Mouse (Mus musculus): ENCODE results near the gene Zfp273. TPM values are rescaled to one million over a fixed set of nuclear protein-coding genes. Genes with fewer than 3 reads are reported as not detected.
A peak's percentile ranks its signal among the peaks of the same experiment; 100 is the strongest.
"Not testable (repeated sequence)": the region's sequence is repeated elsewhere in the genome, so short reads cannot be mapped to it uniquely, and the experiment has no call there.

The Zfp273 gene
- total RNA-seq (2021), result 1 to 10 TPM; 2.5 to 2.6 TPM

- peak; percentile 57 for DNase-seq (ENCODE audit: low spot score)
- intact Hi-C loops (cut with DNase I), result loop anchor here (5.0 to 10.0 kb wide), 3 partner anchors 37 to 289 kb away; partner anchors contain the start of genes Gm26965, Zfp493, Zfp85 and Zfp87
These were observed at the start of gene Zfp273 for GRCm38 (mm10) chr13:67813710-67814660. Gene Zfp273 (plus strand): TSS chr13:67813740.

GRCm38 (mm10) chr13:67779265-67780221 is 34.0 kb upstream of the Zfp273 start, which contains the start of gene Zfp493:
Gene Zfp493 (plus strand): TSS chr13:67779693.
- peak; percentile 27 for DNase-seq (ENCODE audit: low spot score)
- intact Hi-C loops (cut with DNase I), result loop anchor here (2.0 to 5.0 kb wide), 2 partner anchors 25 to 33 kb away; partner anchors contain the start of genes Zfp273 and Zfp85

GRCm38 (mm10) chr13:67791921-67792455 is 21.6 kb upstream of the Zfp273 start:
- intact Hi-C loops (cut with DNase I), result no loop called here
- no peak for DNase-seq (ENCODE audit: low spot score)

GRCm38 (mm10) chr13:67798618-67799017 is 14.9 kb upstream of the Zfp273 start:
- intact Hi-C loops (cut with DNase I), result no loop called here
- no peak for DNase-seq (ENCODE audit: low spot score)

GRCm38 (mm10) chr13:67799151-67799550 is 14.4 kb upstream of the Zfp273 start:
- DNase-seq (ENCODE audit: low spot score); intact Hi-C loops (cut with DNase I): not testable (repeated sequence)

DNA sequence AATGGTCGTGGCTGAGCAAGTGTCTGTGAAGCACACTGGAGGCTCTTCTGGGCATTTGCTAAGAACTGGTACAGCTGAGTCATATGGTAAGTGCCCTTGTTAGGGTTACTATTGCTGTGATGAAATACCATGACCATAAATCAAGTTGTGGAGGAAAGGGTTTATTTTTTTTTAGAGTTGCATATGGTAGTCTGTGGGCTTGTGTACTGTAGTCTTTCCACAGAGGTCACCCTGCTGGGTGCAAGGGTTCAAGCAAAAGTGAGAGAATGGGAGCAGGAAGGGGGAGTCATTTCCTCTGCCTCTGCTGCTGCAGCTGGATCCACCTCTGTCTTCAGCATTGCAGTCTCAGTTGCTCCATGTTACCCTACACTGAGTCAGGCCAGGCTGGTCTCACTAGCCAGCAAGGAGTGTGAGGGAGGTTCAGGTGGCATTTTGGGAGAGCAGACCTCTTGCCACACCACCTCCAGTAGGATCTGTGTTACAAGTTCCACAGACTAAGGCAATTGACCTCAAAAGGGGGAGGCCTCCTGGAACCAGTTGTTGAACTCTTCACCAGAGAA is 1.8 kb upstream of the Zfp273 start:
- DNase-seq (ENCODE audit: low spot score), result no peak

DNA sequence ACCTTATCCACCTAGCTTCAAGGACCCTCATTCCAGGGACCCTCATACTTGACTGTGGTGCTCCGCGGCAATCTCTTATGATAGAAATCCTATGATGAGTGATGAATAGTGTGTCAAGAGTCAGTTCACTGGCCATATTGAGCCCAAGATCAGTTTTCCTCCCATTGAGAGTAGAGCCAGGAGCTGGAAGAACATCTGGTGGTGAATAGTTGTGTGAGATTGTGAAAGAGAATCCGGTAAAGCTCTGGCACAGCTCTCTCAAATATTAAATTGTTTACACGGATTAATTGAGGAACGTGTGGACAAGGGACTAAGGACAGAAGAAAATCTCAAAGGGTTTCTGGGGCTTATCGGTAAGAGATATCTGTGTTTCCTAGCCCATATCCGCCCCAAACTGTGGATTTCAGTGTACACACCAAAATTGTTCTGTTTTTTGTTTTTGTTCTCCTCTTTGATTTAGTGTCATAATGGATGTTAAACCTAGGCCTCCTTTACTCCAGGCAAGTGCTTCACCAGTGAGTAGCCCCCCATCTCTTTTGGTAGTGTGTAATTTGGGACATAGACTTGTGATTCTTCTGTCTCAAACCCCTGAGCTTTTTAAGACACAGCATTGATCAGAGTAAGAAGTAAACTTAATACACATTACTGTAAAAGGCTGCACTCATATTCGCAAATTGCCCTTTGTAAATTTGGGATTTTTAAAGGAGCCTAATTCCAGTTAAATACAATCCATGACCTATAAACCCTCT is 405 bp upstream of the Zfp273 start:
- intact Hi-C loops (cut with DNase I), result loop anchor here (1.0 to 10.0 kb wide), 4 partner anchors 36 to 288 kb away; partner anchors contain the start of genes Gm26965, Zfp493, Zfp85 and Zfp87
- no peak for DNase-seq (ENCODE audit: low spot score)

More for the DNA sequence above, 1.8 kb upstream of the Zfp273 start:
- intact Hi-C loops (cut with DNase I), result loop anchor here (1.0 to 10.0 kb wide), 4 partner anchors 34 to 287 kb away; partner anchors contain the start of genes Gm26965, Zfp493, Zfp85 and Zfp87

DNA sequence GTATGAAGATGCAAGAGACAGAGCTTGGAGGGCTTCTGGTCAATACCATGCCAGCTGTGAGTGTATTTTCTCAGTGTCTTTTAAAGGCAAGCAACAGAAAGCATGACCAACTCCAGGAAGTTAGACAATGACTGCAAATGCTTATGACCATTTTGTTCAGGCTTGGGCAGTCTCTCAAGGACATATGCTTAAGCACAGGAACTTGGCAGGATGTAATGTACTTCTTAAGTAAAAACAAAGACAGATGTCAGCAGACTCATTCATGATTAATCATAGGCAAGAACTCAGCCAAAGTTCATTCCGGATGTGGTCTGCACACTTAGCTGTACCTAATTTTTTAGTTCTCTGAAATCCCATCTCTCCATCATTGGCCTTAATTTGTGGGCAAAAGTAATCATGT is 5.1 kb downstream of the Zfp273 start:
- DNase-seq (ENCODE audit: low spot score), result no peak
- intact Hi-C loops (cut with DNase I), result loop anchor here (10.0 kb wide), 1 partner anchor 294 kb away; the partner anchor contains the start of genes Gm26965 and Zfp87

DNA sequence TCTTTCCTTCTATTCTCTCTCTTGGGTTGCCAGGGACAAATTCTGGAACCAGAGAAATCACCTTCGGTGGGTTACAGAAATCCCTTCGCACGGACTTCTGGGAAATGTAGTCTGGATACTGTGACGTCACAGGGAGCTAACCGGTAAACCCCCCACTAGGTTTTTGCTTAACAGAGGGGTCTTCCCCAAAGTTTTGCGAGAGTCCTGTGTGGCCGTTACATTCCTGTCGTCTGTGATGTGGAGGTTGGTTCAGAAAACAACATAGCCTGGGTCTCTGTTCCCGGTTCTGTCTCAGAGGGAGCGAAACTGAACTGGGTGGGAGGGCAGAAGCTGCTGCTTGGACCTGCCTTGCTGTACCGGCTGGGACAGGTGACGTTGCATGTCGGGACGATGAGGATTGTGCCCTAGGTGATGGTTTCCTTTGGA is 17.4 kb downstream of the Zfp273 start, which contains the start of gene Gm10037:
Gene Gm10037, plus strand, starts transcription at position 196 of the 426 bp plus-strand sequence.
- intact Hi-C loops (cut with DNase I), result loop anchor here (5.0 kb wide), 1 partner anchor 109 kb away; no protein-coding TSS in a partner anchor
- no peak for DNase-seq (ENCODE audit: low spot score)

- intact Hi-C loops (cut with DNase I), result loop anchor here (5.0 kb wide), 1 partner anchor 111 kb away; no protein-coding TSS in a partner anchor
- not testable (repeated sequence) for DNase-seq (ENCODE audit: low spot score)
These were observed 19.6 kb downstream of the Zfp273 start for GRCm38 (mm10) chr13:67833137-67833536.

DNA sequence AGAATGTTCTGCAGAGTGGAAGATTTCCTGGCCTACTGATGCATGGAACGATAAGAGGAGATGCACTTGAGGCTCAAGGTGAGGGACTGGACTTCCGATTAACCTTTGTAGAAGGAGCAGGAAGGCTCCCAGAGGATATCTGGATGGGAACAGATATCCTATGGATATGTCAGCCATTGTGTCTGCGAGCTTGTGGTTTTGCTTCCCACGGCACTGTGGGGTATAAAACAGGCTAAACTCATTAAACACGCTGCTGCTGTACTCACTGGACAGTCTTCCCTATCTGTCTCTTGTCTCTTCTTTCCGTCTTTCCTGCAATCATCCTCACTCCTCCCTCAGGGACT is 30.2 kb downstream of the Zfp273 start:
- intact Hi-C loops (cut with DNase I), result loop anchor here (2.0 to 10.0 kb wide), 3 partner anchors 161 to 719 kb away; partner anchors contain the start of genes Gm49345, Zfp729a and Zfp759

GRCm38 (mm10) chr13:67844119-67844852 is 30.7 kb downstream of the Zfp273 start:
- intact Hi-C loops (cut with DNase I), result loop anchor here (2.0 to 10.0 kb wide), 3 partner anchors 161 to 719 kb away; partner anchors contain the start of genes Gm49345, Zfp729a and Zfp759
- DNase-seq (ENCODE audit: low spot score), result no peak

More for the DNA sequence above, 30.2 kb downstream of the Zfp273 start:
- no peak for DNase-seq (ENCODE audit: low spot score)

- intact Hi-C loops (cut with DNase I), result loop anchor here (2.0 to 10.0 kb wide), 3 partner anchors 162 to 720 kb away; partner anchors contain the start of genes Gm49345, Zfp729a and Zfp759
- no peak for DNase-seq (ENCODE audit: low spot score)
These were observed 31.3 kb downstream of the Zfp273 start for GRCm38 (mm10) chr13:67844853-67845194.

- no peak for DNase-seq (ENCODE audit: low spot score)
- intact Hi-C loops (cut with DNase I), result no loop called here
These were observed 36.8 kb downstream of the Zfp273 start for GRCm38 (mm10) chr13:67850361-67850760.

- DNase-seq (ENCODE audit: low spot score), result no peak
- intact Hi-C loops (cut with DNase I), result no loop called here
These were observed 39.6 kb downstream of the Zfp273 start for GRCm38 (mm10) chr13:67853130-67853529.

DNA sequence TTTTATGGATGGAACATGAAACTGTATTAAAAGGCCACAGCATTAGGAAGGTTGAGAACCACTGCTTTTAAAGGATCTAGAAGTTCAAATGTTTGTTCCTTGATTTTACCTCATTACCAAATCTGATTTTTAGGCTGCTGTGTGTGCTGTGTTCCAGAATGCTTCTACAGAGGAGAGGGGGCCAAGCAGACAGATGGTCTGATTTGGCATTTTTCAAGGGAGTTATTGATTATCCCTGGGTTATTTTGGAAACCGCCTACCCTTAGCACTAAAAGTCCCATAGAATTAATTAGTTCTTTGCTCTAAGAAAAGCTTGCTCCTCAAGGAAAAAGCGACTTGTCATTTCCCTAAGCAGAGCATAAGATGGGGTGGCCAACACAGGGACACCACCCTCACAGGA is 40.4 kb downstream of the Zfp273 start:
- intact Hi-C loops (cut with DNase I), result no loop called here
- no peak for DNase-seq (ENCODE audit: low spot score)

DNA sequence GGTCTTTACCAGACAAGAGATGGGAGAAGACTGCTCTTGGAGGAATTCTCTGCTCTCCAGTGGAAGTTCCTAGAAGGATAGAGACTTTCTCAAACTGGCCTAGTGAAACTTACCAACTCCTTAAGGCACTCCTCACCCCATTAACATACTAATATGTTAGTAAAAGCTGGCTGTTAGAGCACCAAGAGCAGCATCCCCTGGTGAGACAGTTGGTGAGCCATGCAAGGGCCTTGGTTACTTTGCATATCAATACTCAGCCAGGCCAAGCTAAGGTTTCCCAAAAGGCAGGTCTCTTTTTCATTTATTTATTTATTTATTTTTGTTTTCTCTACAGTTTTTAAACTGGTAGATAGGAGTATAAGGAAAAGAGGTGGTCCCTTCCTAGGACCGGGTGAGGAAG is 43.8 kb downstream of the Zfp273 start:
- intact Hi-C loops (cut with DNase I), result no loop called here
- DNase-seq (ENCODE audit: low spot score), result no peak

Measured in heart, postnatal 25 days (tissue).